Mouse (Mus musculus): ENCODE measurements around the gene Aida. TPM values are rescaled to one million over a fixed set of nuclear protein-coding genes. Genes with fewer than 3 reads are reported as not detected.
A peak's percentile ranks its signal among the peaks of the same experiment; 100 is the strongest.

The Aida gene
- polyA plus RNA-seq, 1 experiment from 2014 or later: 51.7 TPM

DNA sequence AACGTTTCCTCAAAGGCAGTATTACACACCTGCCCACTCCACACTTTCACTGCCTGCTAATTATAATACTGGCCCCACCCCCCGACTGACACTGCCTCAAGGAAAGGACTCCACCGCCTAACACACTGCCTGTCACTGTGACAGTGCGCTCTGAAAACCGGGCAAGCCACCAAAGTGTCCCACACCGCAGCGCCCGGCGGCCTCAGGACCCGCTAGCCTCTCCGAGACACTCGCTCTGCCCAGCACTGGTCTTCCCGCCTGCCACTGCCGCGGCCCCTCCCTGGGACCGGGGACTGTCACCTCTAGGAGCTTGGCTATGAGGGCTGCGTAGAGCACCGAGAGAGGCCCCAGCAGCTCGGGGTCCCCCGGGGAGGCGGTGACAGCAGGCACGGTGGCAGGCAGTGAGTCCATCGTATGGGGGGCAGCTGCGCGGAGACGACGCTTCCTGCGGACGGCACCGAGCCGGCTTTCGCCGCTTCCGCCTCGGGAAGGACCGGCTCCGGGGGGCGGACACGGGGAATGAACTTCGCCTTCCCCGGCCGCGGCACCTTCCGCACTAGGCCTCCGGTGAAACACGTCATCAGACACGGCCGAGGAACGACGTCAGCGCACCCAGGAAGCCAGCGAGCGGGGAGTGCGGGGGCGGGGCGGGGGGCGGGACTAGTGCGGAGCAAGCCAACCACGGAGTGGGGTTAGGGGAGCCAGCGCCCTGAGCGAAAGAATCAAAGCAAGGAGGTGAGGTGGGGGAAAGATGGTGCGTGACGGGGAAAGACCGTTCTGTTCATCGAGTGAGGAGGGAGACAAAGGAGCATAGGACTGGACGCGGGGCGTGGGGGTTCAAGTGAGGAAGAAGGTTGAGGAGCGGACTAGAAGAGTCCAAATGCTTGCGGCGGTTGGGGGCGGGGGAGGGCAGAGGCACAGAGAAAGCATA, 48.8 kb downstream of the Aida start:
- Histone ChIP-seq H3K9me3 (ENCODE audit: control insufficient read depth, low read length) (no peaks in the 10 kb centered on the region), H3K36me3 (ENCODE audit: control insufficient read depth, insufficient read depth) (peaks cover 2% of the 10 kb centered on the region), H3K4me2 (ENCODE audit: low read length) (peak overlapping the region; percentile 82), H3K4me1 (replicated peaks; ENCODE audit: control insufficient read depth, insufficient read depth, low read length) (peaks cover 16% of the 10 kb centered on the region), H3K4me3 (replicated peaks; ENCODE audit: low read length) (peak overlapping the region; percentile 74), H3K27ac (ENCODE audit: low read length) (peak overlapping the region; percentile 85), H3K27me3 (replicated peaks; ENCODE audit: control insufficient read depth, insufficient read depth, low read length) (no peaks in the 10 kb centered on the region), H3K9ac (replicated peaks; ENCODE audit: low read depth, low read length) (peak overlapping the region; percentile 81)
- under 1% methylated on average over 72 of the region's 72 CpGs for WGBS
- peak; percentile 99 for ATAC-seq

DNA sequence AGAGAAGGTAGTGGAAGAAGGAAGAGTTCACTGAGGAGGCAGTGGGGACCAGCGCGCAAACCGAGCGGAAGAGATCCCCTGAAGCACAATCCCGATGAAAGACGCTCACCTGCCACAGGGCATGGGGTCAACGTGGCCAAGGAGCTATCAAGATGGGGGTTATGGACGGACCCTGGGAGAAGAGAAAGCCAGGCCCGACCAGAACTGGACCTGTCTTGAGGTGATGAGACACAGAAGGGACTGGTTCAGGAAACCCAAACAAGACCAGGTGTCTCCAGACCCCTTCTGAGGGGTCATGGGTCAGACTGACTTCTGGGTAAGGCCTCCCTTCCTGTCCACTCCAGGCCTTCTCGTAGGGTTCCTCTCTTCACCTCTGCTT, 49.4 kb downstream of the Aida start:
- ATAC-seq: no peak
- Histone ChIP-seq H3K4me2 (ENCODE audit: low read length) (peak overlapping the region; percentile 70), H3K4me3 (replicated peaks; ENCODE audit: low read length) (peak overlapping the region; percentile 74), H3K9ac (replicated peaks; ENCODE audit: low read depth, low read length) (peak overlapping the region; percentile 81), H3K9me3 (ENCODE audit: control insufficient read depth, low read length) (no peaks in the 10 kb centered on the region), H3K27ac (ENCODE audit: low read length) (peak overlapping the region; percentile 85), H3K36me3 (ENCODE audit: control insufficient read depth, insufficient read depth) (no peaks in the 10 kb centered on the region; the same call in none of the 2 replicates), H3K4me1 (replicated peaks; ENCODE audit: control insufficient read depth, insufficient read depth, low read length) (peaks cover 16% of the 10 kb centered on the region), H3K27me3 (replicated peaks; ENCODE audit: control insufficient read depth, insufficient read depth, low read length) (no peaks in the 10 kb centered on the region)
- 7% methylated on average over 10 of the region's 10 CpGs for WGBS

DNA sequence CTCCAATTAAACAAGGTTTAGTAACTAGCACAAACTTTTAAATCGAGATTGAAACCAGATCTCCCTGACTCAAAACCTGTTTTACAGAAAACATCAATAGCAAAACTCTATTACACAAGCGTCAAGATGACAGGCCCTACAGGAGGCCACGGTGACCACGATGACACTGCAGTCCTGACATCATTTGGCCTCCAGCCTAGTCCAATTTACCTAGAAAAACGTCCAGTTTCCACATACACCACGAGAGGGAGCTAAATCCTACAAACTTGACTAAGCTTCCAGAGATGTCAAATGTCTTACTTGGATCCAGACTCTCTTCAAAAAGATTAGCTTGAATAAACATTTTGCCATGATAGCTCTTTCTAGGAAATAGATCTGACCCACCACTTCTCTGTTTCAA, 53.5 kb downstream of the Aida start:
- Histone ChIP-seq H3K9ac (replicated peaks; ENCODE audit: low read depth, low read length) (no peak overlapping the region), H3K4me3 (replicated peaks; ENCODE audit: low read length) (no peak overlapping the region), H3K27me3 (replicated peaks; ENCODE audit: control insufficient read depth, insufficient read depth, low read length) (no peaks in the 10 kb centered on the region), H3K9me3 (ENCODE audit: control insufficient read depth, low read length) (no peaks in the 10 kb centered on the region), H3K27ac (ENCODE audit: low read length) (no peak overlapping the region), H3K4me2 (ENCODE audit: low read length) (no peak overlapping the region), H3K4me1 (replicated peaks; ENCODE audit: control insufficient read depth, insufficient read depth, low read length) (peaks cover 13% of the 10 kb centered on the region), H3K36me3 (ENCODE audit: control insufficient read depth, insufficient read depth) (peaks cover 10% of the 10 kb centered on the region)
- no peak for ATAC-seq
- 22% methylated on average over 6 of the region's 6 CpGs for WGBS

DNA sequence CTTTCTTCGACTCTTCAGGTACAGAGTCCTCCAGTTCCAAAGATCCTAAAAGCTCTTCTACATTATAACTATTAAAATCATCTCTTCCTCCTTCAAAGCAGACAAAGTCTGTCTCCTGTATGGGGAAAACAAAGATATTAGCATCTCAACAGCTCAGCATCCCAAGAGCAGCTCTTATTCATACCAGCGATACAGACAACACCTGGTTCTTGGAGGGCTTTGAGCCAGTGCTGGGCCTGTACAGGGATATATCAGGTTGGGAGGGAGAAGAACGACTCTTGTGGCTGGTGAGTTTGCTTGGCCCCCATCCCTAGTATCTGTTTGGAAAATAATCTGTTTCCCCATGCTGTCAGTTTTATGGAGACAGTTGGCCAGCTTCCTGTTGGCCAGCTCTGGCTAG, 62.5 kb downstream of the Aida start:
- no peak for ATAC-seq
- H3K27me3 ChIP-seq (replicated peaks; ENCODE audit: control insufficient read depth, insufficient read depth, low read length): no peaks in the 10 kb centered on the region
- H3K4me2 ChIP-seq (ENCODE audit: low read length): no peak overlapping the region
- H3K4me1 ChIP-seq (replicated peaks; ENCODE audit: control insufficient read depth, insufficient read depth, low read length): no peaks in the 10 kb centered on the region
- H3K36me3 ChIP-seq (ENCODE audit: control insufficient read depth, insufficient read depth): peaks cover 12% of the 10 kb centered on the region
- no peak overlapping the region for H3K9ac ChIP-seq (replicated peaks; ENCODE audit: low read depth, low read length)
- WGBS: 92% methylated on average over 3 of the region's 3 CpGs
- H3K9me3 ChIP-seq (ENCODE audit: control insufficient read depth, low read length): no peaks in the 10 kb centered on the region
- H3K27ac ChIP-seq (ENCODE audit: low read length): no peak overlapping the region
- H3K4me3 ChIP-seq (replicated peaks; ENCODE audit: low read length): no peak overlapping the region

DNA sequence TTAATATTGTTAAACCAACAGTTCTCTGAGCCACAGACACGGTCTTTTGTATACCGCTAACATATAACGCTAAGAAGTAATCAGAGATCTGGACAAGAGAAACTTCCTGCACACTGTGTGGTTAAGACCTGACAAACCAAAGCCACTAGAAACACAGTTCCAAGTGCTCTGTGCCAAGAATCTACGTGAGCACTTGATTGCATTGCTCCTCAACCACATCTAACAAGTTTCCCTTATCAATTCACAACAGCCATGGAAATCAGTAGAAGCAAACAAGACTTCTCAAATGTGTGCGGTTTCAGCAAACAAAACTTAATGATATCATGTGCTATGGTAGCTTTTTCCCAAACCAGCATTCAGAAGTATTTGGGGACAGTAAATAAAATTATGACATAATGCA, 65.9 kb downstream of the Aida start:
- WGBS: 94% methylated on average over 5 of the region's 5 CpGs
- H3K9me3 ChIP-seq (ENCODE audit: control insufficient read depth, low read length): no peaks in the 10 kb centered on the region
- H3K9ac ChIP-seq (replicated peaks; ENCODE audit: low read depth, low read length): no peak overlapping the region
- H3K27ac ChIP-seq (ENCODE audit: low read length): no peak overlapping the region
- H3K27me3 ChIP-seq (replicated peaks; ENCODE audit: control insufficient read depth, insufficient read depth, low read length): no peaks in the 10 kb centered on the region
- H3K4me2 ChIP-seq (ENCODE audit: low read length): no peak overlapping the region
- no peak overlapping the region for H3K4me3 ChIP-seq (replicated peaks; ENCODE audit: low read length)
- no peak for ATAC-seq
- peaks cover 12% of the 10 kb centered on the region for H3K36me3 ChIP-seq (ENCODE audit: control insufficient read depth, insufficient read depth)
- no peaks in the 10 kb centered on the region for H3K4me1 ChIP-seq (replicated peaks; ENCODE audit: control insufficient read depth, insufficient read depth, low read length)

DNA sequence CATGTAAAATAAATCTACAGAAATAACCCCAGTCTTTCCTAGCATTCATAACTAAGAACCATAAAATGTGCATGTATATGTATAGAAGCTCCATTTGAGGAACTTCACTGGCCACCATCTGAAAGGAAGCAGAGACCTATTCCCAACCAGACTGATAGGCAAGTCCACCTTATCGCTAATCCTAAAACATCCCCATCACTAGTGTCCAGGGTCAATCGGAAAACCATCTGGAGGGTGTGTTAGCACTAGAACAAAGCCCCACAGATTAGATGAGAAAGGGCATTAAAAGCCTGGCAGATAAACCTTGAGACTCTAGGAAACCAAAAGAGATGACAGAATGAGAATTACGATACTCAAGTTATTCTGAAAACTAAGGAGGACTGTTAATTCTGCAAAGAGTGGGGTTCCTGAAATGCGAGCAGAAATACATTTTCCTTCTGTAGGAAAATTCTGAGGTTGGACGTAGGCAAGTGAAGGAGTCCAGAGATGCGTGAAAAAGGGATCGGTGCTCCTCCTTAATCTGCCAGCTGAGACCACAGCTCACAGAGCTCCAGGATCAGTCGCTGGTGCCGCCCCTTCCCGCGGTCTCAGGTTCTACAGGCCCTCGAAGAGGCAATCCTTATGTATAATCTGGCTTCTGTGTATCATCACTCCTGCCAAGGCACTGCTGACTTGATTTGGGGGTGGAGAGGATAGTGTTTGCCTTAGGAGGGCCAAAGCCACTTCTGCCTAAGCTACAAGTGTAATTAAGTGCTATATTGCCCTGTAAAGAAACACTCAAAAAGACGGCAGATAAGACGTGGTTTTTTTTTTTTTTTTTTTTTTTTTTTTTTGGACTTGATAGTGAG, 66.6 kb downstream of the Aida start:
- H3K9ac ChIP-seq (replicated peaks; ENCODE audit: low read depth, low read length): no peak overlapping the region
- H3K9me3 ChIP-seq (ENCODE audit: control insufficient read depth, low read length): no peaks in the 10 kb centered on the region
- no peak overlapping the region for H3K4me3 ChIP-seq (replicated peaks; ENCODE audit: low read length)
- no peaks in the 10 kb centered on the region for H3K27me3 ChIP-seq (replicated peaks; ENCODE audit: control insufficient read depth, insufficient read depth, low read length)
- H3K27ac ChIP-seq (ENCODE audit: low read length): no peak overlapping the region
- WGBS: 92% methylated on average over 14 of the region's 14 CpGs
- no peak for ATAC-seq
- peaks cover 12% of the 10 kb centered on the region for H3K36me3 ChIP-seq (ENCODE audit: control insufficient read depth, insufficient read depth)
- peaks cover 5% of the 10 kb centered on the region for H3K4me1 ChIP-seq (replicated peaks; ENCODE audit: control insufficient read depth, insufficient read depth, low read length)
- H3K4me2 ChIP-seq (ENCODE audit: low read length): no peak overlapping the region

DNA sequence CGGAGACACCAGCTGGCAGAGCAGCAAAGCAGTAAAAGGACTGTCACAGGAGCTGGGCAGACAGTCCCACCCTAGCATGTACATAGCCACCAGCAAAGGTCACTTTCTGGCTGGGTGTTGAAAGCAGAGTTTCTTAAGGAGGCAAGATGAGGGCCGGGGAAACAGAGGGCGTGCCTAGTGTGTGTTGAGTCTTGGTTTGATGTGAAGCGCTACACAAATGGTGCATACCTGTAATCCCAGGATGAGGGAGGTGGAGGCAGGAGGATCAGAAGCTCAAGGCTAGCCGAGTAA, 67.1 kb downstream of the Aida start:
- Histone ChIP-seq H3K9ac (replicated peaks; ENCODE audit: low read depth, low read length) (no peak overlapping the region), H3K36me3 (ENCODE audit: control insufficient read depth, insufficient read depth) (peaks cover 10% of the 10 kb centered on the region), H3K4me1 (replicated peaks; ENCODE audit: control insufficient read depth, insufficient read depth, low read length) (peaks cover 9% of the 10 kb centered on the region), H3K4me2 (ENCODE audit: low read length) (no peak overlapping the region), H3K9me3 (ENCODE audit: control insufficient read depth, low read length) (no peaks in the 10 kb centered on the region), H3K27me3 (replicated peaks; ENCODE audit: control insufficient read depth, insufficient read depth, low read length) (no peaks in the 10 kb centered on the region), H3K4me3 (replicated peaks; ENCODE audit: low read length) (no peak overlapping the region), H3K27ac (ENCODE audit: low read length) (no peak overlapping the region)
- ATAC-seq: no peak
- WGBS: 95% methylated on average over 5 of the region's 5 CpGs

DNA sequence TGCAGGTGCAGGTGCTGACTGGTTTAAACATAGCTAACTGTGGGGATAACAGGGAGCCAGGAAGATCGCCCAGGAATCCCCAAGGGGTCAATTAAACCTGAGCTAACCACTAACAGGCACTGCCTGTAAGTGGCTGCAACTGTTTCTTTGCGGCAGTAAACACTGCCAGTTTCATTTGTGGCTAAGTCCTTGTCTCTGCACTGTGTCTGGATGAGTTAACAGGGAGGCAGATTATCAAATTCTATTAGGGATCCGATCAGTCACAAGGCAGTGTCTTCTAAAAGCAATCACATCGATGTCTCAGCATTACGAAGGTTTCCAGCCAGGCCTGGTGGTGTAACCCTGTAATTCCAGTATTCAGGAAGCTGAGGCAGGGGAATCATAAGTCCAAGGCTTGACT, 70.0 kb downstream of the Aida start:
- Histone ChIP-seq H3K9ac (replicated peaks; ENCODE audit: low read depth, low read length) (no peak overlapping the region), H3K9me3 (ENCODE audit: control insufficient read depth, low read length) (no peaks in the 10 kb centered on the region), H3K27ac (ENCODE audit: low read length) (no peak overlapping the region), H3K36me3 (ENCODE audit: control insufficient read depth, insufficient read depth) (peaks cover 10% of the 10 kb centered on the region), H3K4me3 (replicated peaks; ENCODE audit: low read length) (no peak overlapping the region), H3K27me3 (replicated peaks; ENCODE audit: control insufficient read depth, insufficient read depth, low read length) (no peaks in the 10 kb centered on the region), H3K4me1 (replicated peaks; ENCODE audit: control insufficient read depth, insufficient read depth, low read length) (peaks cover 17% of the 10 kb centered on the region), H3K4me2 (ENCODE audit: low read length) (no peak overlapping the region)
- WGBS: 86% methylated on average over 5 of the region's 5 CpGs
- no peak for ATAC-seq

DNA sequence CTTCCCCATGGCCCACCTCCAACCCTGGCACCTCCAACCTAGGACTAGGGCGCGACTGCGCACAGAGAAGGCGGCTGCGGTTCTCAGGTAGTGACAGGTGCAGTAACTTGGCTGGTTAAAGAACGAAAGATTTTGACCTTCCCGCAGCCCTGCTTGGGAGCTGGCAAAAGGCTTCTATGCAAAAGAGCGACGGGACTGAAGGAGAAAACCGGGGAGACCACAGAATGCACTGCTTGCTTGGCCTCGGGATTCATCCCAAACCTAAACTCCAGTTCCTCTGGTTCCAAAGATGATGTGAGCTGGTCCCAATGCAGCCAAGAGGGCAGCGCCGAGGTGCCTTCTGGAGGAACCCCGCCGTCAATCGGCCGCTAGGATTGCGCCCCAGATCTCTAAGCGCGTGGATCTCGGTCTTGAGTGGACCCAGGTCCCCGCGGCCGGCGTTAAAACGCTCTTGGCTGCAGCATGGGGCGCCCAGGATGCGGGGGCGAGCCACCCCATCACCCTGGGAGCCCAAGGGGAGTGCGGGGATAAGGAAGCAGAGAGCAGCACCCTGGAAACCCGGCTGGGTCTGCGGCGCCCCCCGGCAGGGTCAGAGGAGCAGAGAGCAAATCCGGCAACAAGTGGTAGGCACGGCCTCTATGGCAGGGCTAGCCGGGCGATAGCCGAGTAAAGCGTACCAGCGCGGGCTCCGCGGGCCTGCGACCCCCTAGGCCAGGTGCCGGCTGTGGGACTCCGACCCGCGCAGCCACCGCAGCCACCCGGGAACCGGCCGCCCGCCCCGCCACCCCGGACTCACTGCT, 72.4 kb downstream of the Aida start:
- 1% methylated on average over 54 of the region's 56 CpGs for WGBS
- Histone ChIP-seq H3K4me3 (replicated peaks; ENCODE audit: low read length) (peak overlapping the region; percentile 86), H3K36me3 (ENCODE audit: control insufficient read depth, insufficient read depth) (peaks cover 5% of the 10 kb centered on the region; the same call in 1 of the 2 replicates), H3K9me3 (ENCODE audit: control insufficient read depth, low read length) (no peaks in the 10 kb centered on the region), H3K4me2 (ENCODE audit: low read length) (peak overlapping the region; percentile 98), H3K27ac (ENCODE audit: low read length) (peak overlapping the region; percentile 72; the same call in 1 of the 2 replicates), H3K4me1 (replicated peaks; ENCODE audit: control insufficient read depth, insufficient read depth, low read length) (peaks cover 17% of the 10 kb centered on the region), H3K9ac (replicated peaks; ENCODE audit: low read depth, low read length) (peak overlapping the region; percentile 84), H3K27me3 (replicated peaks; ENCODE audit: control insufficient read depth, insufficient read depth, low read length) (no peaks in the 10 kb centered on the region)
- peak; percentile 67 for ATAC-seq

Measured in forebrain, embryonic 16.5 days (tissue).